Mouse (Mus musculus) kidney, adult 11 months (tissue): ENCODE measurements around the gene Cops8.

Experiments
- DNase-seq: peaks from one replicate; pipeline ENCODE4 v3.0.0; 2022

Cops8 gene

GRCm38 (mm10) chr1:90651781-90652180, 49.0 kb downstream of the Cops8 start:
- DNase-seq, result no peak

GRCm38 (mm10) chr1:90652553-90652952, 49.8 kb downstream of the Cops8 start:
- no peak for DNase-seq

GRCm38 (mm10) chr1:90656492-90657245, 53.9 kb downstream of the Cops8 start:
- no peak for DNase-seq

GRCm38 (mm10) chr1:90657292-90658050, 54.7 kb downstream of the Cops8 start:
- no peak for DNase-seq

GRCm38 (mm10) chr1:90658581-90658980, 55.8 kb downstream of the Cops8 start:
- no peak for DNase-seq

GRCm38 (mm10) chr1:90660150-90660549, 57.4 kb downstream of the Cops8 start:
- DNase-seq, result no peak

GRCm38 (mm10) chr1:90662491-90662890, 59.7 kb downstream of the Cops8 start:
- DNase-seq, result no peak
